Mouse (Mus musculus): ENCODE measurements around the gene Plpp1. TPM values are rescaled to one million over a fixed set of nuclear protein-coding genes. Genes with fewer than 3 reads are reported as not detected.

The Plpp1 gene
- total RNA-seq, 2 experiments from 2014 or later: not detected

DNA sequence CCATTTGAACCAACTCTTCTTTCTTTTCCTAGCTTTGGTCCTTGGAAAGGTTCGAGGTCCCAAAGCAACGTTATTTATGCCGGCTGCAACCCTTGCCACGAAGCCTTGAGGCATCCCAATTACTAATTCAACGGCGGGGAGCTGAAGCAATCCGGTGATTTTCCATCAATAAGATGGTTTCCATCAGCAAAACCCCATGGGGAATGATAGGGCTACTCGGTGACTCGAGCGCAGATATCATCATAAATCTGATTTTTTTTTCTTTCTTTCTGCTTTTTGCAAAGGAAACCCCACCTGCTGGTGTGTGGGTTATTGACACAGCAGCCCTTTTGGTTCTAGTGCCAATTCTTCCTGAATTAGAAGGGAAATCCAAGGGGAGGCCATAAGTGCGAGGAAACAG lies 28.3 kb upstream of the Plpp1 start:
- no peak for ATAC-seq (replicated peaks; ENCODE audit: poor library complexity, severe bottlenecking)

DNA sequence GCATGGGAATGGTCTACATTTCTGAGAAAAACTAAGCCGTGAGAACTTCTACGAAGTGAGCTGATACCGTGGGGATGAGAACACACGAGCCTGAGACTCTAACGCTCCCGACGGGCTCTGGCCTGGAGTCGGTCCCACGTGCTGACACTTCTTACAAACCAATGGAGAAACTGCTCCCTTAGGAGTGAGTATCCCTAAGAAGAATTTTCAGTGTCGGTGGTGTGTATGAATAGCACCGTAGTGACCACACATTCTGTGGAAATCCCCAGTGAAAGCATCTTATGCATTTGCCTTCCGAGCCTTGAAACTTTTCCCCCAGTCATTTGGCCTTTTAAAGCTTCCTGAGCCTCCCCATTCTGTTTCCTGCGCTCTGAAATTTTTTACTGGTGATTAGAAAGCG lies 27.7 kb upstream of the Plpp1 start:
- no peak for ATAC-seq (replicated peaks; ENCODE audit: poor library complexity, severe bottlenecking)

DNA sequence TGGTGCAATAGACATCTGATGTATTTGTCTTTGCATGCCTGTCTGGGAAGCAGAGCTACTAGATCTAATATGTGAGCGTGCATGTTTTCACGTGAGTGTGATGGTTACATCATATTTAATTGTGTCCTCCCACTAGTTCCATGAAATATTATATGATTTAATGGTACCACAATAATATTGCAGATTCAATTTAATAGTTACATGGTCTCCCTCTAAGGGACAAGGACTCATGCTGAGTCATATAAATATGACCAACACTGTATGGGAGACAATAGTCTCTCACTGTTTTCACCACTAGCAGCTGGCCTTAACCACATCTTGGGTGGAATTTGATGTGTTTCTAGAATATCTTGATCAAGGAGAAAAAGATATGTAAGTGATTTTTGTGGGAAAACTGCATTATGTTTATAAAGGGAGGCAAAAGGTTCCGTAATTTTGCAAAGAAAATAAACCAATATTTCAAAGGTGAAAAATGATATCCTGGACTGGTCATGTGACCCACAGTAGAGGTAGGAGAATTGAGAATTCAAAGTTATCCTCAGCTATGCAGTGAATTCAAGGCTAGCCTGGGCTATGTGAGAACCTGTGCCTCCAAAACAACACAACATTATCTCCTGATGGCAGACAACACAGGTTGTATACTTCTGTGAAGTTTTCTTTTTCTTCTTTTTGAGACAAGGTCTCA lies 26.5 kb upstream of the Plpp1 start:
- ATAC-seq (replicated peaks; ENCODE audit: poor library complexity, severe bottlenecking): no peak

GRCm38 (mm10) chr13:112775856-112776255 lies 24.7 kb upstream of the Plpp1 start:
- no peak for ATAC-seq (replicated peaks; ENCODE audit: poor library complexity, severe bottlenecking)

- ATAC-seq (replicated peaks; ENCODE audit: poor library complexity, severe bottlenecking): no peak
These were observed 22.2 kb upstream of the Plpp1 start for GRCm38 (mm10) chr13:112778407-112778806.

- no peak for ATAC-seq (replicated peaks; ENCODE audit: poor library complexity, severe bottlenecking)
These were observed 15.3 kb upstream of the Plpp1 start for GRCm38 (mm10) chr13:112785305-112785704.

DNA sequence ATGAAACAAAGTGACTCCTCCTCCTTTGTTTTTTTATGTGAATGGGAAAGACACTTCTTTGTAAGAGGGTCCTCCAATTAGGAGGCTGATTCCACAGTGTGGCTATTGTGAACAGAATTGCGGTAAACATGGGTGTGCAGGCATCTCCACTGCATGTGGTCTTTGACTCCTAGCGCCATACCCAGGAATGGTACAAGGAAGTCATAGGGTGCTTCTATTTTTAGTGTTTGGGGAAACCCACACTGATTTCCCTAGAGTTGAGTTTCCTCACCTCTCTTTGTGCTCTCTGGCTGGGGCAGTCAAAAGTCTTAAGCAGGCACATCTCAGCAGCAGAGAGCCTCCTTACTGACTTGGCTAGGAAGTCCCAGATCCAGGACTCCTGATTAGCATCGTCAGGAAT lies 14.4 kb upstream of the Plpp1 start:
- ATAC-seq (replicated peaks; ENCODE audit: poor library complexity, severe bottlenecking): no peak

- ATAC-seq (replicated peaks; ENCODE audit: poor library complexity, severe bottlenecking): no peak
These were observed 13.6 kb upstream of the Plpp1 start for GRCm38 (mm10) chr13:112786942-112787533.

DNA sequence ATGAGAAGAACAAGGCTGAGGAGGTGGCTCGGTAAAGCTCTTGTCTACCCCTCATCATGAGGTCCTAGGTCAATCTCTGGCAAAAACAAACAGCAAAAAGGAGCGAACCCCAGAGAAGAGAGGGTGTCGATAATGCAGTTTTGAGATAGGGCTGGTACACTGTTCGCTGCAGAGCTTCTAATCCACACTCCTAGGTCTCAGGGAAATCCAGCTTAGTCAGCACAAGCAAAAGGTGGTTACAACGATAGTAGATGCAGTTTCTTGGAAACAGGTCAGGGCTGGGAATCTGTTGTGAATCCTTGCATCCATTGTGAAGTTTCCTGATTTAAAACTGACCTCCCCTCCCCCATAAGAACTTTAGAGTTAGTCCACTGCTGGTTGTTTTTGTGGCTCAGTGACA lies 9.8 kb upstream of the Plpp1 start:
- ATAC-seq (replicated peaks; ENCODE audit: poor library complexity, severe bottlenecking): no peak

- peak; percentile 62 for ATAC-seq (replicated peaks; ENCODE audit: poor library complexity, severe bottlenecking)
These were observed 8.7 kb upstream of the Plpp1 start for GRCm38 (mm10) chr13:112791906-112792305.

DNA sequence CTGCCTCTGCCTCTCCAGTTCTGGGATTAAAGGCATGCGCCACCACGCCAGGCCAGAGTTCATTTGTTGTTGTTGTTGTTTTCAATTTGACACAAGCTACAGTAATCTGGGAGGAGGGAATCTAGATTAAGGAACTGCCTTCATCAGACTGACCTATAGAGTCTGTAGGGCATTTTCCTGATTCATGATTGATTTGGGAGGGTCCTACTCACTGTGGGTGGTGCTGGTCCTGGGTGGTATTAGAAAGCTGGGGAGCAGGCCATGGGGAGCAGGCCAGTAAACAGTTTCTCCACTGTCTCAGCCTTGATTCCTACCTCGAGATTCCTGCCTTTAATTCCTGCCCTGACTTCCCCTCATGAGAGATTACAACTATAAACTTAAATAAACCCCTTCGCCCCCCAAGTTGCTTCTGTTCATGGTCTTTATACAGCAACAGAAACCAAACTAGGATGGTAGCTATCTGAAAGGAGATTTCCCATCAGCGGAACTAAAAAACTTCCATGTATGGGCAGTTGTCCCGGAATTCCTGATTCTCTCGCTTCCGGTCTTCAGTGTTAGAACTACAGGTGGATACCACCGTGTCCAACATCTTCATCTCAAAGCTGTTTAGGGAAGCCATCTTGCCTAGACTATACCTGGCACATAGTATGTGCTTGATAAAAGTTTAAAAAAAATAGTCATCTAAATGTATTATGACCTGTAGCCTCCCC lies 2.2 kb upstream of the Plpp1 start:
- ATAC-seq (replicated peaks; ENCODE audit: poor library complexity, severe bottlenecking): no peak

- no peak for ATAC-seq (replicated peaks; ENCODE audit: poor library complexity, severe bottlenecking)
These were observed 1.7 kb upstream of the Plpp1 start for GRCm38 (mm10) chr13:112798953-112799305.

DNA sequence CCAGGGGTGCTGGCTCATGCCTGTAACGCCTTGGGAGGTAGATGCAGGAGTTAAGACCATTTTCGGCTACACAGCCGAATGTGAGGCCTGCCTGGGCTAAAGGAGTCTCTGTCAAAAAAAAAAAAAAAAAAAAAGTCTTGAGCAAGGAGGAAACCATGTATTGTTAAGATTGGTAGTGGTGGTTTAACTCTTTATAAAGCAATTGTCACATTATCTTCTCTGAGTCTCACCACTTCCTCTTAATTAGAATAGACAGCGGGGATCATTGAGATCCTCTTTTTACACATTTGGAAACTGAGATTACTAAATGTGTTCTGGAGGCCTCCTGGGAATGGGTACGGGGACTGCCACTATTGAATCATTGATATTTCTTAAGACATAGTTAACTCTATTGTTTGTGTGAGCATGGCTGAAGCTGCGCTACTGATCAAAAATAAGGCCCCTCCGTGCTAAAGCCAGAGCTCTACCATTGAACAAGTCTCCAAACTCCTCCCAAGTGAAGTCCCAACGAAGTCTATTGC lies 811 bp upstream of the Plpp1 start:
- peak; percentile 83 for ATAC-seq (replicated peaks; ENCODE audit: poor library complexity, severe bottlenecking)

DNA sequence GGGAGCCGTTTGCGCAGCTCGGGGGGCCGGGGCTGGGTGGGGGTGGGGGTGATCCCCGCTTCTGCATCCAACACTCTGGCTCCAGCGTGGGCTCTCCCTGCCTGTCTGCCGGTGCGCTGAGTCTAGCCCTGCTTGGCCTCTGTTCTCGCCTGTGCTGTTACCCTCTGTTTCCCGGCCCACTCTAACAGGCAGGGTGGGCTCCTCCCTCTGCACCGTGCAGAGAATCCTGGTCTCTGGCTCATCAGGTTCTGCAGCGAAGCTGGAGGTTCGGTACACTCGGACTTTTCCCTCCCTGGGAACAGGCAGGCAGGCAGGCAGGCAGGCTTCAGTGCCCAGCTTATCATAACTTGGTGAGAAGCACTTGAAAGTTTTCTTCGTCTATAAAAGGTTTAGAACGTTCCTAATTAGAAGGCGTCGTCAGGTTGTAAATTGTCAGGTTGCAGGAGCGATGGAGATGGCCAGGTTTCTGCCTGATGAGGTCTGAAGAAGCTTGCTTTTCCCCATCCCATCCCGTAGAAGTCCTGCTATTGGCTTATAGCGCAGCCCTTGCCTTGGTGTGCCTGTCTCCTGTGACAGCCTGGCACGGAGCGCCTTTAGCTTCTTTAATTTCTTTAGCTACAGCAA lies 901 bp downstream of the Plpp1 start:
- no peak for ATAC-seq (replicated peaks; ENCODE audit: poor library complexity, severe bottlenecking)

- ATAC-seq (replicated peaks; ENCODE audit: poor library complexity, severe bottlenecking): no peak
These were observed 2.5 kb downstream of the Plpp1 start for GRCm38 (mm10) chr13:112803106-112803505.

DNA sequence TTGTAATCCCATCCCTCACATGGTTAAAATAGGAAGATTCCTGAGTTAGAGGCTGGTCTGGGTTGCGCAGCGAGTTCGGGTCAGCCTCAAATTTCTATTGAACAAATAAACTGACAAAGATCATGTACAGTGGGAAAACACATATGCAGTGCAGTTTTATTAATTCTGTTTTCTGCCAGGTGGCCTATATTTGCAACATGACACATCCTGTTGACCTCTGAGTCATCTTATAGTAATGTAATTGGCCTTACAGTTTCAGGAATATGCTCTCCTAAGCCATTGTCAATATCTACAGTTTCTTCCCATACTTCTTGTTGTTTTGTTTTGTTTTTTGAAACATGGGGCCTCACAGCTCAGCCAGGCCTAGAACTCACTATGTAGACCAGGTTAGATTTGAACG lies 3.1 kb downstream of the Plpp1 start:
- ATAC-seq (replicated peaks; ENCODE audit: poor library complexity, severe bottlenecking): no peak

- no peak for ATAC-seq (replicated peaks; ENCODE audit: poor library complexity, severe bottlenecking)
These were observed 4.9 kb downstream of the Plpp1 start for GRCm38 (mm10) chr13:112805529-112805928.

GRCm38 (mm10) chr13:112807936-112808667 lies 7.5 kb downstream of the Plpp1 start:
- no peak for ATAC-seq (replicated peaks; ENCODE audit: poor library complexity, severe bottlenecking)

DNA sequence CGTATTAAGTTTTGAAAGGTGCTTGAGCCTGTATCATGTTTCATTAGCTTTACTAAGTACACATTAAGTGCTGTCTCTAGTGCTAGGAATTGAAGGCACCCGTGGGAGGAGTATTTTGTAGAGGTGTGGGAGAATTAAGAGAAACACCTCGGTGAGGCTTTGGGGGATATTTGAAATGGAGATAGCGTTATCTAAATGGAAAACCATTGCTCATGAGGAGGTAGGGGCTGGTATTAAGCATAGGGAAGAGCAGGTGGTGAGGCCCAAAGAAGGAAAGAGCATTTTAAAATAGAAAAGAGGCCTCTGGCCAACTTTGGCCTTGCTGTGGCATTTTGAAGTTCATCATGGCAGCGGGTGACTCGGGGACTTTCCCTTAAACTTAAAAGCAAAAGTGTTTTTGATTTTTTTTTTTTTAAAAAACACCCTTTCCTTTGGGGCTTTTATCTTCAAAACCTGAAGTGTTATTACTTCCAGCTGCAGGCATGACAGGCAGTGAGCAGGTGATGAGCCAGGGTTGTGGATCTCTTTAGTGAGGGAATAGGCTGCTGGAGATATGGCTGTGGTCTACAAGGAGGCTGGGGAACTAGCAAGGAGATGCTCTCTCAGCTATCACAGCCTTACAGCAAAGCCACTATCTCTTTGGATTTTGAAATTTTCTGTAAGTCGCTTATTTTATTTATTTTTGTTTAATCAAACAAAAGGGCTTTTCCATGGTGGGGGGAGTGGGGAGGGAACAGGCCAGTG lies 9.1 kb downstream of the Plpp1 start:
- ATAC-seq (replicated peaks; ENCODE audit: poor library complexity, severe bottlenecking): no peak

- peak; percentile 65 for ATAC-seq (replicated peaks; ENCODE audit: poor library complexity, severe bottlenecking)
These were observed 9.7 kb downstream of the Plpp1 start for GRCm38 (mm10) chr13:112810248-112810645.
